Mouse (Mus musculus) ES-E14 (cell line): Measurements from ENCODE around the gene Sertad1. TPM values are rescaled to one million over a fixed set of nuclear protein-coding genes. Genes with fewer than 3 reads are reported as not detected.

Experiments
- DNase-seq: peaks from one replicate; pipeline ENCODE4 v3.0.0-alpha.2; 2013; ENCODE audit warnings: low read depth, low spot score
- H3K27ac ChIP-seq: 2 replicates; pipeline ENCODE4 v1.5.1; 2012; ENCODE audit warnings: low read depth, mild to moderate bottlenecking, low read length, moderate library complexity, mixed read lengths; ENCODE audit not compliant: poor library complexity, insufficient read depth, severe bottlenecking
- H3K36me3 ChIP-seq: 2 replicates; pipeline ENCODE4 v1.6.1; 2012; ENCODE audit warnings: mild to moderate bottlenecking, low read length, moderate library complexity, mixed read lengths; ENCODE audit not compliant: control insufficient read depth, poor library complexity, insufficient read depth, severe bottlenecking
- H3K4me1 ChIP-seq, 2 experiments: fragments of 150-350 bp in 1 of 2; sonication (generic) in 1 of 2; 2 replicates each; pipeline ENCODE4 v1.6.1; 2012; ENCODE audit warnings: low read length in 2 of 2, mild to moderate bottlenecking in 1 of 2, mixed read lengths in 1 of 2; ENCODE audit not compliant: control insufficient read depth in 2 of 2, insufficient read depth in 2 of 2, poor library complexity in 1 of 2
- H3K4me3 ChIP-seq, 2 experiments: fragments of 150-350 bp in 1 of 2; sonication (generic) in 1 of 2; 2 replicates each; pipeline ENCODE4 v1.5.1; 2012; ENCODE audit warnings: low read length in 2 of 2, low read depth in 1 of 2, mild to moderate bottlenecking in 1 of 2, mixed read lengths in 1 of 2; ENCODE audit not compliant: insufficient read depth in 1 of 2, poor library complexity in 1 of 2, severe bottlenecking in 1 of 2
- H3K9ac ChIP-seq: 2 replicates; pipeline ENCODE4 v1.6.1; 2012; ENCODE audit warnings: low read depth, mild to moderate bottlenecking, low read length, mixed read lengths; ENCODE audit not compliant: poor library complexity, insufficient read depth, severe bottlenecking
- H3K9me3 ChIP-seq: fragments of 150-350 bp; sonication (generic); 2 replicates; pipeline ENCODE4 v1.6.1; 2012; ENCODE audit warnings: low read depth, mild to moderate bottlenecking, low read length; ENCODE audit not compliant: control insufficient read depth, insufficient read depth
- CHD2 ChIP-seq: IDR thresholded peaks from 2 replicates; pipeline ENCODE4 v1.6.1; 2014; ENCODE audit warnings: mild to moderate bottlenecking, low read depth, low read length, inconsistent platforms
- HCFC1 ChIP-seq: IDR thresholded peaks from 2 replicates; pipeline ENCODE4 v1.6.1; 2012; ENCODE audit warnings: low read length, inconsistent platforms, borderline replicate concordance; ENCODE audit not compliant: insufficient read depth
- MAFK ChIP-seq: IDR thresholded peaks from 2 replicates; pipeline ENCODE4 v1.6.1; 2014; ENCODE audit warnings: mild to moderate bottlenecking, low read depth, low read length, inconsistent platforms; ENCODE audit not compliant: insufficient read depth
- ZC3H11A ChIP-seq: IDR thresholded peaks from 2 replicates; pipeline ENCODE4 v1.6.1; 2012; ENCODE audit warnings: low read depth, mild to moderate bottlenecking, inconsistent platforms, low read length, borderline replicate concordance
- ZNF384 ChIP-seq: IDR thresholded peaks from 2 replicates; pipeline ENCODE4 v1.6.1; 2012; ENCODE audit warnings: low read depth, low read length, inconsistent platforms
- in situ Hi-C, 2 experiments: fragments of 600-800 bp; cut with MboI; formaldehyde crosslinking; loops; one replicate each; pipeline ENCODE4 v1.15.1; 2025; ENCODE audit warnings: low sequenced_read_pairs in 2 of 2, inconsistent platforms in 1 of 2; ENCODE audit not compliant: unreplicated experiment in 2 of 2
- total RNA-seq: library from RNA; depleted of rRNA; stranded (reverse); fragments of 300-350 nt; gene quantifications from 2 replicates; pipeline ENCODE4 v1.2.3, GENCODE M21; 2012

The Sertad1 gene
- total RNA-seq, 1 experiment: 25.1 TPM

DNA sequence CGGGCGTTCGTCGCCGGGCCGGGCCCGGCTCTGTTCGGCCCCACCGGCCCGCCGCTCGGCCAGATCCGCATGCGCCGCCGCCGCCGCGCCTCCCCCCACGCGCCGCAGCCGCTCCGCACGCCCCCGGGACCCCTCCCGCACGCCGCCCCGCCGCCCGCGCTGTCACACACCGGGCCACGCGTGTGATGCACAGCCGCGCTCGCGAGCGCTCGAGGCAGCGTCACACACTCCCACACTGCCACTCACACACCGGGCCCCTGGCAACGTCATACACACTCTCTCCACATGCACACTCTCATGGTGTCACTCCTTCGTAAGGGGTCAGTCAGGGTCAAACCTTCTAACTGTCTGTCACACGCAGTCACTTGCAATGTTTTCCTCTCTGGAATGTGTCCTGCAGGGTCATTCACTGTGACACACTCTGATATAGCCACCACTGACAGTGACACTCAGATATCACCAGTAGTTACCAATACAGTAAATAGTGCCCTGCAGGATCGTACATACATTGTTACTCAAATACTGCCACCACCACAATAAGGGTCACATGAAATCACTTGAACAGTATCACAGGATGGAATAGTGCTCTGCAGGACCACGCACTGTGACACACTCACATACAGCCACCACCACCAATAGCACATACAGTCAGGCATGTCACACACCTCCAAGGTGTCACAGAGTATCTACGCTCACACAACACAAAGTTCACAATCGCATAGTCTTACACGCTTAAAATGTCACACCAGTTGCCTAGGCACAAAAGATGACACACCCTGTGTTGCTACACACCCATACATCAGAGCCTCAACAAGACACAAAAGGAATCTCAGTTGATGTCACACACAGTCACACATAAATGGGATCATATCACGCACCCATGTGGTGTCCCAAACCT is 39.9 kb upstream of the Sertad1 start:
- Histone ChIP-seq H3K9ac (peak overlapping the region; percentile 65), H3K4me1 (peaks cover 0 to 9% of the 10 kb centered on the region in 2 experiments; a peak in 1 of 4 replicates), H3K9me3 (no peaks in the 10 kb centered on the region), H3K27ac (no peak overlapping the region), H3K36me3 (no peaks in the 10 kb centered on the region), H3K4me3 (peak overlapping the region; percentile 64 to 74; a peak in 3 of 4 replicates)
- no peak for DNase-seq
- in situ Hi-C loops: no loop called here
- no peak for TF ChIP-seq ZC3H11A
- TF ChIP-seq CHD2: no peak
- TF ChIP-seq MAFK: no peak
- TF ChIP-seq HCFC1: no peak
- no peak for TF ChIP-seq ZNF384

DNA sequence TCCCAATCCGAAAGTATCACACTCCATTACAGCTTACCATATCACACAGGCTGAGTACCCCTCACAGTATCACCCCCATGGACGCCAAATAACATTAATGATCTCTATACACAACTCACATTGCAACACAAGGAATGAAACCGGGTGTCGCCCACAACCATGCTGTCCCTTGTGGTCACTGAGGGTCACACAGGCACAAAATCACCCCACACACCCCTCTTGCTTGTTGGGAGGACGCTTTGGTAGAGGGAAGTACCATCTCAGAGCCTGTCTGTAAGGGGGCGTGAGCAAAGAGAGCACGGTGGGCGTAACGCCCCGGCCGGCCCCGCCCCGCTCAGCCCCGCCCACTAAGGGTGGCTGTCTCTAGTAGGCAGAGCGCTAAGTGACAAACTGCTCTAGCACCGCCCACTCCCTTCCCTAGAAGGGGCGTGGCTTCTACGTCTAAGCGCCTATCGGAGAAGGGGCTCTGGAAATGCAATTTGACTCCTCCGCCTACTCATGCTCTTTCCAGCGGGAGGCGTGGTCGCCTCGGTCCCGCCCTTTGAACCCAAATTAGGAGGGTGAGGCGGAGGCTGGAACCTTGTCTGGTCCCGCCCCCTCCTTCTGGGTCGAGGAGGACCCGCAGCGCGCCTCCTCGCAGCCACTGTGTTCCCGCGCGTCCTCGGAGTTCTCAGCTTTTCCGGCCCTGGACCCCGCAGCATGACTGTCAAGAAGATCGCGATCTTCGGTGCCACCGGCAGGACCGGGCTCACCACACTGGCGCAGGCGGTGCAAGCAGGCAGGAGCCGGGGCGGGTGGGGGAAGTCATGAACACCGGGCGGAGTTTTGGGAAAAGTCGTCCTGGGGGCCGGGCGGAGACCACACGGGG is 39.1 kb upstream of the Sertad1 start, which contains the start of the genes Sptbn4 and Blvrb:
Sptbn4 (minus strand) TSS at position 268 of the 868 bp plus-strand sequence.
Blvrb (plus strand) TSS at position 560 of the 868 bp plus-strand sequence.
- Histone ChIP-seq H3K9ac (peak within 1 kb of the TSS; percentile 79), H3K27ac (0 out of 2 replicates have a peak within 1 kb of the TSS, but pooled peaks have one; percentile 27), H3K9me3 (no peaks in the 10 kb centered on the region), H3K4me1 (peaks cover 0 to 4% of the 10 kb centered on the region in 2 experiments; a peak in 1 of 4 replicates), H3K36me3 (no peaks in the 10 kb centered on the region), H3K4me3 (peak within 1 kb of the TSS; percentile 86 to 99)
- no peak for TF ChIP-seq CHD2
- TF ChIP-seq HCFC1: no peak
- no peak for TF ChIP-seq ZC3H11A
- no peak for TF ChIP-seq MAFK
- TF ChIP-seq ZNF384: no peak
- DNase-seq: peak; percentile 100
- in situ Hi-C loops: no loop called here

DNA sequence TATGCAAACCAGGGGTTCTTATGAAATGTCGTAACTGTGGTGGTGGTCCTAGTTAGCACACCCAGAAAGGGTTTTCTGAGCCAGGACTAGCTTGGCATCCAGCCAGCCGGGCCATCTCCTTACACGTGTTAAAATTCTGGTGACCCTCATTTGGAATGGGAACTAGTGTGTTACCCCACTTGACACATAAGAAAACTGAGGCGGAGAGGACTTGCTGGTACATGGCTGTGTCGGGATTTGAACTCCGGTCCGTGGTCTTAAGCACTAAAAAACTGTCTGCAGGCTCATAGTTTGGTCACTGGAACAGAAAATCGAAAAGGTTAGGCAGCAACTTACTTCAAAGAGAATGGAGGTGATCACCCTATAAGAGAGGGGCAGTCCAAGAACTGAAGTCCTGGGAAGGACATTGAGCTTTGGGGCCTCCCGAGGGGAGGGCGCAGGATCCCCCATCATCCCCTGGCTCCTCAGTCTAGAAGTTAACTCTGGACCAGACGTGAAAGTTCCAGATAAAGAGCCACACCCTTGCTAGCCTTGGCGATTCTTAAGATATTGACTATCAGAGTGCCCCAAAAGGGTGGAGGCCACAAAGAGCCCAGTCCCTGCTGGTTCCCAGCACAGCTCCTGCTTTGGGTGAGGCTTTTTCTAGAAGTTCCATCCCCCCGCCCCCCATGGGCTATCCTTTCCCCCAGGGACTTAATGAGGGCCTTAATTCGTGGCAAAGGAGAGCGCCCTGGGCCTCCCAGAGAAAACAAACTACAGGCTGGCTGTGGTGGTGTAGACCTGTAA is 38.1 kb upstream of the Sertad1 start:
- no peak for DNase-seq
- Histone ChIP-seq H3K4me3 (peak overlapping the region; percentile 86 to 99), H3K27ac (peak overlapping the region; percentile 27; the same call in 1 of the 2 replicates), H3K9me3 (no peaks in the 10 kb centered on the region), H3K9ac (peak overlapping the region; percentile 79; the same call in 1 of the 2 replicates), H3K36me3 (no peaks in the 10 kb centered on the region), H3K4me1 (peaks cover 0 to 4% of the 10 kb centered on the region in 2 experiments; a peak in 1 of 4 replicates)
- TF ChIP-seq HCFC1: no peak
- no peak for TF ChIP-seq CHD2
- no peak for TF ChIP-seq ZNF384
- no peak for TF ChIP-seq ZC3H11A
- TF ChIP-seq MAFK: no peak
- in situ Hi-C loops: no loop called here
